Mouse (Mus musculus): Measurements from ENCODE around the gene Slc38a2. TPM values are rescaled to one million over a fixed set of nuclear protein-coding genes. Genes with fewer than 3 reads are reported as not detected.
A peak's percentile ranks its signal among the peaks of the same experiment; 100 is the strongest.

Slc38a2 gene
- polyA plus RNA-seq, 1 experiment from 2014 or later, result 177 TPM

DNA sequence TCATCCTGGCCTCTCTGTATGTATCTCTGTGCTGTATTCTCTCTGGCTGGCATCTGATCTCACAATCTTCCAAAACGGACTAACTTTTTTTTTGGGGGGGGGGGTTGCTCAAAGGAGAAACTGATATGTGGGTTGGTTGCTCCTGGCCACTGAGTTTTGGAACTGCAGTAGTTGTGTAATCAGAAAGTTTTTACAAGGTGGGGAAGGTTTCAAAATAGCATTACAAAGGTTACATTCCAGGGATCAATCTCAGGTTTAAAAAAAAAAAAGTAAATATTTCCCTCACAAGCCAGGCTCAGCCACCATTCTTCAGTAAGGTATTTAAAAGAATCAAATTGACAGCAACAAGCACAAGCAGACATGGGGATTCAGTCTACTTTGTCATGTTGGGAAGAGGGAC, 25.4 kb downstream of the Slc38a2 start:
- H3K4me2 ChIP-seq (replicated peaks; ENCODE audit: low read depth, low read length), result no peak overlapping the region
- ATAC-seq (ENCODE audit: low FRiP score, low TSS enrichment), result no peak
- no peaks in the 10 kb centered on the region for H3K27me3 ChIP-seq (ENCODE audit: control insufficient read depth, insufficient read depth, low read length)
- H3K36me3 ChIP-seq (ENCODE audit: control insufficient read depth, insufficient read depth, low read length), result no peaks in the 10 kb centered on the region
- WGBS, result 77% methylated on average over 1 of the region's 1 CpGs
- no peaks in the 10 kb centered on the region for H3K4me1 ChIP-seq (ENCODE audit: control insufficient read depth, insufficient read depth, low read length)
- no peak overlapping the region for H3K9ac ChIP-seq (ENCODE audit: low read depth, low read length)
- no peak overlapping the region for H3K4me3 ChIP-seq (ENCODE audit: low read length)
- no peaks in the 10 kb centered on the region for H3K9me3 ChIP-seq (ENCODE audit: control insufficient read depth, low read length)
- H3K27ac ChIP-seq (ENCODE audit: low read depth, low read length), result no peak overlapping the region

DNA sequence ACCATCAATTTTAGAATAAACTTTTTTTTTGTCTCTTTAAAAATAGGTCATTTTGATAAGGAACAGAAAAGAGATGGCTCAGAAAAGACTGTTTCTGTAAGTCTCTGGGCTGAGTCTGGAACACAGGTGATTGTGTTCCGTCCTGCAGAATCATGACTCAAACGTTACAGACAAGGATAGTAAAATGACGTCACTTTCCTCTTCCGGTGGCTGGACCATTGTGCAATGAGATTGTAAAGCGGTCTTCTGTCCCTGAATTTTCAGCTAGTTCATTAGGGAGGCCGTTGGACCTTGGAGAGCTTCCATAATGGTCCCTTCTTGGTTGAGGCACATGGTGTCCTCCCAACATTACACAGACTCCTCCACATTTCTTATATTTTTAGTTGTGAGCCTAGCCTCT, 29.8 kb downstream of the Slc38a2 start:
- no peak overlapping the region for H3K27ac ChIP-seq (ENCODE audit: low read depth, low read length)
- no peak for ATAC-seq (ENCODE audit: low FRiP score, low TSS enrichment)
- no peaks in the 10 kb centered on the region for H3K9me3 ChIP-seq (ENCODE audit: control insufficient read depth, low read length)
- no peaks in the 10 kb centered on the region for H3K4me1 ChIP-seq (ENCODE audit: control insufficient read depth, insufficient read depth, low read length)
- no peaks in the 10 kb centered on the region for H3K27me3 ChIP-seq (ENCODE audit: control insufficient read depth, insufficient read depth, low read length)
- no peak overlapping the region for H3K9ac ChIP-seq (ENCODE audit: low read depth, low read length)
- H3K4me2 ChIP-seq (replicated peaks; ENCODE audit: low read depth, low read length), result no peak overlapping the region
- H3K4me3 ChIP-seq (ENCODE audit: low read length), result no peak overlapping the region
- no peaks in the 10 kb centered on the region for H3K36me3 ChIP-seq (ENCODE audit: control insufficient read depth, insufficient read depth, low read length)
- WGBS, result 83% methylated on average over 6 of the region's 6 CpGs

DNA sequence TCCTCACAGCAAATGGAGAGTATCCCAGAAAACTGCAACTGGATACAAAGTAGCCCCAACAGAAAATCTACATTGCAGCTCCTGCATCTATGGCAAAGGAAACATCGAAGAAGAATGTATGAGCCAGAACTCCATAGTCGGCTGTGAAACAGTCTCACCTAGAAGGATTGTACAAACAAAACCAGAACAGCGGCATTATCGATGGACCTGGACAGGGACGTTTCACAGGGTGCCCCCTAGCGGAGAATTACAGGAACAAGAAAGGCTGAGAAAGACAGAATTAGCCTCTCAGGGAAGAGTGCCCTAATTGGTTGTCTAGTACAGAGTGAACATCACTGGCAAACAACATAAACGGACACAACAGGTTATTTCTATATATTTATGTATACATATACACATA, 32.9 kb downstream of the Slc38a2 start:
- H3K9ac ChIP-seq (ENCODE audit: low read depth, low read length), result no peak overlapping the region
- 7% methylated on average over 7 of the region's 7 CpGs for WGBS
- H3K9me3 ChIP-seq (ENCODE audit: control insufficient read depth, low read length), result no peaks in the 10 kb centered on the region
- no peak overlapping the region for H3K4me3 ChIP-seq (ENCODE audit: low read length)
- no peaks in the 10 kb centered on the region for H3K4me1 ChIP-seq (ENCODE audit: control insufficient read depth, insufficient read depth, low read length)
- ATAC-seq (ENCODE audit: low FRiP score, low TSS enrichment), result peak; percentile 71
- no peak overlapping the region for H3K27ac ChIP-seq (ENCODE audit: low read depth, low read length)
- H3K36me3 ChIP-seq (ENCODE audit: control insufficient read depth, insufficient read depth, low read length), result no peaks in the 10 kb centered on the region
- H3K27me3 ChIP-seq (ENCODE audit: control insufficient read depth, insufficient read depth, low read length), result no peaks in the 10 kb centered on the region
- peak overlapping the region; percentile 23 for H3K4me2 ChIP-seq (replicated peaks; ENCODE audit: low read depth, low read length)

DNA sequence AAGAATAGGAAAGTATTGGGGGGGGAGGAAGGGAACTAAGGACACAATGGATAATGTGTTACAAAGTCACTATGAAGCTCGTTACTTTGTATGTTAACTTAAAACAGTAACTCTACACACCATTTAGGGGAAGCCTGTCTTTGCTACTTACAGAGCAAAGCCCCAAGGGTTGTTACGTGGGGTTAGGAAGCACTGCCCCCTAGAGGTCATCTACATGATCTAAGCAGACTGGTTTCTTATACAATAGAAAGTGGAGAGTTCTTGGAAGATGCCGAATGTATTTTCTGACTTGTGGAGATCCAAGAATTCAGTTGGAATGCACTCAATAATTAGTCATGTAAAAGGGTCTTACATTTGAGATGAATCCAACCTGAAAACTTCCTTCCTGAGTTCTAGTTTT, 33.6 kb downstream of the Slc38a2 start:
- H3K9me3 ChIP-seq (ENCODE audit: control insufficient read depth, low read length), result no peaks in the 10 kb centered on the region
- H3K4me2 ChIP-seq (replicated peaks; ENCODE audit: low read depth, low read length), result no peak overlapping the region
- no peak overlapping the region for H3K9ac ChIP-seq (ENCODE audit: low read depth, low read length)

DNA sequence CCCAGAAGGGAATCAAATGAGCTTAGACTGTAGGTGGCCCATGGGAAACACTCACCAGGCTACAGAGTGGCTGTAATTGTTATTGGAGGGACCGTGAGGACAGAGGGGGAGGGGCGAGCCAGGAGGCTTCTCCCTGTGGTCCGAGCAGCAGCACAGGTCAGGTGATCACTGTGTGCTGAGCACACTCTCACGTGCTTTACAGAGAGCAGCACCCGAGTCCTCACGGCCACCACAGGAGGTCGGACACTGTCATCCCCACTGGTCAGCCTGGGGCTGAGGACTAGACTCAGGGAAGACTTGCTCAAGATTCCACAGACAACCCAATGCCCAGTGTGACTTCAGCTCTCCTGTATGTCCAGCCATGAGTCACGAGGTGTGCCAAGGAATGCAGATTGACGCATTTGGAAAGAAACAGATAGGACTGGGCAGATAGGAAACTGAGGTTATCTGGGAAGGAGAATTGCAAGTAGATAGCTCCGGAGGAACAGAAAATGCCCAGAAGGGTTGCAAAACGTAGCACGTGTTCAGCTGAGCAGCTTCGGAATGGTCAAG, 38.9 kb downstream of the Slc38a2 start:
- Histone ChIP-seq H3K9me3 (ENCODE audit: control insufficient read depth, low read length) (no peaks in the 10 kb centered on the region), H3K4me3 (ENCODE audit: low read length) (no peak overlapping the region)
- no peak; the same call in 1 of the 2 replicates for ATAC-seq (ENCODE audit: low FRiP score, low TSS enrichment)

More for the DNA sequence above, 33.6 kb downstream of the Slc38a2 start:
- peak; percentile 84; the same call in 1 of the 2 replicates for ATAC-seq (ENCODE audit: low FRiP score, low TSS enrichment)
- no peak overlapping the region for H3K27ac ChIP-seq (ENCODE audit: low read depth, low read length)
- no peaks in the 10 kb centered on the region for H3K4me1 ChIP-seq (ENCODE audit: control insufficient read depth, insufficient read depth, low read length)
- no peak overlapping the region for H3K4me3 ChIP-seq (ENCODE audit: low read length)
- WGBS, result 7% methylated on average over 3 of the region's 3 CpGs
- no peaks in the 10 kb centered on the region for H3K27me3 ChIP-seq (ENCODE audit: control insufficient read depth, insufficient read depth, low read length)
- no peaks in the 10 kb centered on the region for H3K36me3 ChIP-seq (ENCODE audit: control insufficient read depth, insufficient read depth, low read length)

DNA sequence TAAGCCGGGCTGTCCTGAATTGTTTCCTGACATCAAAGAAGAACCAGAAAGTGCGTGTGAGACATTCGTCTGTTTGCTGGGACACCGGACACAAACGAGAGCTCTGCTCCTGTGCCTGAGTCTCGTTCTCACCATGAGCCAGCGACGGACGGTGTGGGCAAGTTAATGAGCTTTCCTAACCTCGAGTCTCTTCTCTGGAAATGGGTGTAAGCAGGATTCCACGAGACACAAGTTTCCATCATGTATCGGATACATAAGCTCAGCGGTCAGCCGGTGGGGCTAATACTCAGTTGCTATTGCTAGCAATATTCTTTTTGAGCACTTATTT, 41.3 kb downstream of the Slc38a2 start:
- Histone ChIP-seq H3K27ac (ENCODE audit: low read depth, low read length) (no peak overlapping the region), H3K9ac (ENCODE audit: low read depth, low read length) (no peak overlapping the region), H3K27me3 (ENCODE audit: control insufficient read depth, insufficient read depth, low read length) (no peaks in the 10 kb centered on the region), H3K36me3 (ENCODE audit: control insufficient read depth, insufficient read depth, low read length) (no peaks in the 10 kb centered on the region), H3K4me1 (ENCODE audit: control insufficient read depth, insufficient read depth, low read length) (0 out of 2 replicates have a peak, but pooled peaks cover 2% of the 10 kb centered on the region), H3K4me2 (replicated peaks; ENCODE audit: low read depth, low read length) (no peak overlapping the region), H3K9me3 (ENCODE audit: control insufficient read depth, low read length) (no peaks in the 10 kb centered on the region), H3K4me3 (ENCODE audit: low read length) (no peak overlapping the region)
- ATAC-seq (ENCODE audit: low FRiP score, low TSS enrichment), result no peak
- WGBS, result 63% methylated on average over 14 of the region's 14 CpGs

More for the DNA sequence above, 38.9 kb downstream of the Slc38a2 start:
- Histone ChIP-seq H3K27me3 (ENCODE audit: control insufficient read depth, insufficient read depth, low read length) (no peaks in the 10 kb centered on the region), H3K9ac (ENCODE audit: low read depth, low read length) (no peak overlapping the region), H3K4me2 (replicated peaks; ENCODE audit: low read depth, low read length) (no peak overlapping the region), H3K27ac (ENCODE audit: low read depth, low read length) (no peak overlapping the region), H3K4me1 (ENCODE audit: control insufficient read depth, insufficient read depth, low read length) (no peaks in the 10 kb centered on the region), H3K36me3 (ENCODE audit: control insufficient read depth, insufficient read depth, low read length) (no peaks in the 10 kb centered on the region)
- WGBS, result 54% methylated on average over 13 of the region's 13 CpGs

DNA sequence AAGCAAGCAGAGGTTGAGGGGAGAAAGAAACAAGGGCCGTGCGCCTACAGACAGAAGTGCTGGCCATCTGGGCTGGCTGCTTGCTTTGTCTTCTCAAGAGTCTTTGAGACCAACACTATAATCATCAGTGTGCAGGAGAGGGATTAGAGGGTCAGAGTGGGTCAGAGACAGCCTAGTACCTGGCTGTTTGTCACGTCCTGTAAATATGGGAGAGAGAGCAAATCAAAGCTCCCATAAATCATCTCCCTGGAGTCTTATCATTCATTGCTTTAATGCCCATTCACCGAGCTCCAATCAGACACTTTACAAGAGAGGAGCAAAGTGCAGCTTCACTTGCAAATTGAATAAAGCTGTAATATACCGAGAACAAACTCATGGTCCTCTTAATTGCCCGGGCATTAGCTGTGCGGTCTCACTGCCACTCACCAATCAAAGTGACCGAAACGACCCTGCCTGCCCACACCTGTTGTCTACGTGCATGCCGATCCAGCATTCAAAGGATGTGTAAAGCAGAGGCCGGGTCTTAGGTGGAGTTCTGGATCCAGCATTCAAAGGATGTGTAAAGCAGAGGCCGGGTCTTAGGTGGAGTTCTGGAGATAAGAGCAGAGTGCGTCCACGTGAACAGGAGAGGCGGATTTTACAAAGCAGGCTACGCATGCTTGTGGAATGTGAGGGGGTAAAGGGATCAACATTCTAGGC, 41.8 kb downstream of the Slc38a2 start:
- no peaks in the 10 kb centered on the region for H3K36me3 ChIP-seq (ENCODE audit: control insufficient read depth, insufficient read depth, low read length)
- no peaks in the 10 kb centered on the region for H3K27me3 ChIP-seq (ENCODE audit: control insufficient read depth, insufficient read depth, low read length)
- 54% methylated on average over 17 of the region's 17 CpGs for WGBS
- H3K4me2 ChIP-seq (replicated peaks; ENCODE audit: low read depth, low read length), result no peak overlapping the region
- no peak overlapping the region for H3K27ac ChIP-seq (ENCODE audit: low read depth, low read length)
- no peak overlapping the region for H3K9ac ChIP-seq (ENCODE audit: low read depth, low read length)
- ATAC-seq (ENCODE audit: low FRiP score, low TSS enrichment), result no peak
- 0 out of 2 replicates have a peak, but pooled peaks cover 2% of the 10 kb centered on the region for H3K4me1 ChIP-seq (ENCODE audit: control insufficient read depth, insufficient read depth, low read length)
- H3K4me3 ChIP-seq (ENCODE audit: low read length), result no peak overlapping the region
- H3K9me3 ChIP-seq (ENCODE audit: control insufficient read depth, low read length), result no peaks in the 10 kb centered on the region

DNA sequence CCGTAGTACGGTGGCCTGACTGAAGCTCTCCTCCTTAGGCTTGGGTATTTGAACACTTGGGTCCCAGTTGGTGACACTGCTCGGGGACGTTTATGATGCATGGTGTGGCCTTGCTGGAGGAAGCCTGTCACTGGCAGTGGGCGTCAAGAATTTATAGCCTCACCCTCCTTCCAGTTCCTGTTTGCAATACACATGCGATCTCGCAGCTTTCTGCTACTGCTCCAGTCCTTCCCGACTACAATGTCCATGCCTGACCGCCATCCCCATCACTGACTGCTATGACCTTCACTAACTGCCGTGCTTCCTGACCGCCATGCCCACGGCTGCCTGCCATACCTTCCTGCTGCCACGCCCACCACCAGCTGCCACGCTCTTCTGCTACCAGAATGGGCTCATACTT, 44.0 kb downstream of the Slc38a2 start:
- Histone ChIP-seq H3K4me1 (ENCODE audit: control insufficient read depth, insufficient read depth, low read length) (0 out of 2 replicates have a peak, but pooled peaks cover 2% of the 10 kb centered on the region), H3K4me3 (ENCODE audit: low read length) (no peak overlapping the region), H3K9ac (ENCODE audit: low read depth, low read length) (no peak overlapping the region), H3K27me3 (ENCODE audit: control insufficient read depth, insufficient read depth, low read length) (no peaks in the 10 kb centered on the region), H3K27ac (ENCODE audit: low read depth, low read length) (no peak overlapping the region), H3K36me3 (ENCODE audit: control insufficient read depth, insufficient read depth, low read length) (no peaks in the 10 kb centered on the region), H3K9me3 (ENCODE audit: control insufficient read depth, low read length) (no peaks in the 10 kb centered on the region), H3K4me2 (replicated peaks; ENCODE audit: low read depth, low read length) (no peak overlapping the region)
- 65% methylated on average over 14 of the region's 14 CpGs for WGBS
- ATAC-seq (ENCODE audit: low FRiP score, low TSS enrichment), result no peak

DNA sequence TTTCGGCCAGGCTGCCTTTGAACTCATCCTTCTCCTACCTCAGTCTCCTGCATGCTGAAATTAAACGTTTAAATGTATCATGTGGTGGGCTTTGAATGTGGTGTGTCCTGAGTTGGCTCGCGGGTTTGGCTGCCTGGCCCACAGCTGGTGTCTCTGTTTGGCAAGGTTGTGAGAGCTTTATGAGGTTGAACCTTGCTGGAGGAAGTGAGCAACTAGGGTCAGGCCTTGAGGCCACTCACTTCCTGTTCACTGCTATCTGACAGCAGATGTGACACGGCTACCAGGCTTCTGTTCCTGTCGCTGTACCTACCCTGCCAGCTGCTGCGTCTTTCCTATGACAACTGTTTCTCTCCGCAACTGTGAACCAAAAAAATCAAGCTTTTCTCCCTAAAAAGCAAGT, 44.8 kb downstream of the Slc38a2 start:
- H3K9me3 ChIP-seq (ENCODE audit: control insufficient read depth, low read length), result no peaks in the 10 kb centered on the region
- H3K36me3 ChIP-seq (ENCODE audit: control insufficient read depth, insufficient read depth, low read length), result no peaks in the 10 kb centered on the region
- H3K4me1 ChIP-seq (ENCODE audit: control insufficient read depth, insufficient read depth, low read length), result 0 out of 2 replicates have a peak, but pooled peaks cover 2% of the 10 kb centered on the region
- 35% methylated on average over 8 of the region's 8 CpGs for WGBS
- H3K27ac ChIP-seq (ENCODE audit: low read depth, low read length), result no peak overlapping the region
- H3K4me3 ChIP-seq (ENCODE audit: low read length), result no peak overlapping the region
- ATAC-seq (ENCODE audit: low FRiP score, low TSS enrichment), result no peak
- no peak overlapping the region for H3K4me2 ChIP-seq (replicated peaks; ENCODE audit: low read depth, low read length)
- H3K27me3 ChIP-seq (ENCODE audit: control insufficient read depth, insufficient read depth, low read length), result no peaks in the 10 kb centered on the region
- no peak overlapping the region for H3K9ac ChIP-seq (ENCODE audit: low read depth, low read length)

Measured in kidney, embryonic 14.5 days (tissue).